Mouse (Mus musculus) layer of hippocampus, adult 9-11 months (tissue): ENCODE results near the gene Mrrf.

Experiments
- DNase-seq: peaks from one replicate; pipeline ENCODE4 v3.0.0; 2022

Mrrf gene

GRCm38 (mm10) chr2:36201756-36202610 lies 65.8 kb downstream of the Mrrf start:
- no peak for DNase-seq

DNA sequence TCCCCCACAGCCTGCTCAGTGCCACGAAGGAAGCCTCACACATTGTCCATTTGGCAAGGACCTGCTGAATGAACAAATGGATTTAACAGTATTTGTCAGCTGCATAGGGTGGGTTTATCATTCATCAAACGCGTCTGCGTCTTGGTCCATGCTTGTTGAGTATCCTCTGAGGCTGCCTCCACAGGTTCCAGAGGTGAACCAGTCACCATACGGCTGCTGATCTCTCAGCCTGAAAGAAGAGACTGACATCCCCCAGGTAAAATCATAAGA lies 66.4 kb downstream of the Mrrf start:
- no peak for DNase-seq

- no peak for DNase-seq
Observed at GRCm38 (mm10) chr2:36203011-36203825, 67.0 kb downstream of the Mrrf start.

DNA sequence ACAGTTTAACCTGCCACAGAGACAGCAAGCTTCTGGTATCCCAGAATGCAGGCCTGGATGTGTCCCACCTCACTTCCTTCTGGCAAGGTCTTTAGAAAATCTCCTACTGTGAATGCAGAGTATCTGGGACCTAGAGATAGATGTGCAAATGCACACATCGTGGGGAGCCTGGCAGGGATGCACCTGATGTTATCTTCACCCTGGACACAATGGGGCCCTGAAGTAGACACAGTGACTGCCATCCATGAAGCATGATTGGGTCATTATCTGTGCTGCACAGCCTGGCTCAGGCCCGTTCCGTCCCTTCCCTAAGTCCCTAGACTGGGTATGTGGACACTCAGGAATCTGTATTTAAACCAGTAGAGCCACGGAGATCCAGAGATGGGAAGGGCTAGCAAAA lies 68.4 kb downstream of the Mrrf start:
- no peak for DNase-seq

- DNase-seq, result no peak
Observed at GRCm38 (mm10) chr2:36207071-36207470, 70.9 kb downstream of the Mrrf start.

GRCm38 (mm10) chr2:36210796-36211195 lies 74.6 kb downstream of the Mrrf start:
- no peak for DNase-seq

GRCm38 (mm10) chr2:36211785-36212184 lies 75.6 kb downstream of the Mrrf start:
- no peak for DNase-seq

DNA sequence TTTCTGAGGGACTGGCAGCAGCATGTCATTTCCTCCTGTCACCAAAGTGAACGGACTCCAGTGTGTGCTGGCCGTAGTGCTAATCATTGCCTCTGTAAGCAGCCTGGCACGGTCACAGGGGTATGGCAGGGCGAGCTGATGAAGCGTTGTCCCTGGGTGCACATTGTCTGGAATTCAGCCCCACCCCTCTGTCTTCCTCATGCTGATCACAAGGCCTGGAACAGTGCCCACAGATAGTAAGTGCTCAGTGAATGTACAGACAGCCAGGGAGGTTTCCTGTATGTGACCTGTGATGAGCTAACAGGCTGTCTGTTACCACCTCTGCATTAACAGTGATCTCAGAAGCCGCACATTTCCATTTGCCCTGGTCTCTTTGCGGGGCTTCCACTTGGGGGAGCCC lies 76.9 kb downstream of the Mrrf start:
- no peak for DNase-seq

GRCm38 (mm10) chr2:36214023-36214422 lies 77.8 kb downstream of the Mrrf start:
- DNase-seq, result peak; percentile 80

GRCm38 (mm10) chr2:36214425-36214824 lies 78.2 kb downstream of the Mrrf start:
- no peak for DNase-seq

- DNase-seq, result no peak
Observed at GRCm38 (mm10) chr2:36215203-36215739, 79.1 kb downstream of the Mrrf start.

- no peak for DNase-seq
Observed at GRCm38 (mm10) chr2:36216546-36216945, 80.4 kb downstream of the Mrrf start.

DNA sequence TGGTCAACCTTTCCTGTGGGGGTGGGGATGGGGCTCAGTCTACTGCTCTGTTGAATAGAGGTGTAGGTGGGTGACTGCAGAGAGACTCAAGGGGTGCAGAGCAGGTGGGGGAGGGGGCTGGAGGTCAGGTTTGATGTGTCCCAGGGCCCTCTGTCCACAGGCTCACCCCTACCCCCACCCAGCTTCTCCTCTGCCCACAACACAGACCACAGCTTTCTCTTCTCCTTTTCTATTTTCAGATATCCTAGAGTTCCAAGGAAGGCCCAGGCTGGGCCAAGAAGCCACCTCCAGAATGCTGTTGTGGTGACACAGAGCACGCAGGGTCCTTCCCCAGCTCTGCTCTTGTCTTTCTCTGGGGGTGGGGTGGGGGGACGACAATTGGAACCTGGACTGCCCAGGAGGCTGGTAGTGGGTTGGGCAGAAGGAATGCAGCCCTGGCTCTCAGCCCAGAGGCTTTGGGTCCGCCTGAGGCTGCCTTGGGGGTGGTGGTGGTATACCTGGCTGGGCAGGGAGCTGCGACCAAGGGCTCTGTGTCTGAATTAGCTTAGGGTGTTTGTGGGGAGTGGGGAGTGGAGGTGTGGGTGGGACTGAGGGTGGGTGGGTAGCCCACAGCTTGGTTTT lies 80.9 kb downstream of the Mrrf start:
- peak; percentile 72 for DNase-seq

- DNase-seq, result no peak
Observed at GRCm38 (mm10) chr2:36217692-36218233, 81.6 kb downstream of the Mrrf start.

DNA sequence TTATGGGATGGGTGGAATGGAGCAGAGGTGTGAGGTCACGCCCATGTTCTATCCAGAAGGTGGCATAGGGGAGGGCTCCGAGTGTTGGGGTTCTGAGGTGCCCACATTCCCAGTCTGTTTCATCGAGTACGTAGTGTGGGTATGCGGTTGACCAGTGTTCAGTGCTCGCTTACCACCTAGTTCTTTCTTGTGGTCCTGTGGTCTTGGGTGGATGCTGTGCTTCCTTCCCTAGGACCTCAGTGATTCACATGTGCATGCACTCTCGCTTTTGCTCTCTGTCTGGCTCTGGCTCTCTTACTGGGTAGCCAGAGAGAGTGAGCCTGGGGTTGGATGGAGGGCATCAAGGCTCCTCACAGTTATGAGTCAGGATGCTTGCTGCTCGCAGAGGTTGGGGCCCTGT lies 83.9 kb downstream of the Mrrf start:
- DNase-seq, result no peak

DNA sequence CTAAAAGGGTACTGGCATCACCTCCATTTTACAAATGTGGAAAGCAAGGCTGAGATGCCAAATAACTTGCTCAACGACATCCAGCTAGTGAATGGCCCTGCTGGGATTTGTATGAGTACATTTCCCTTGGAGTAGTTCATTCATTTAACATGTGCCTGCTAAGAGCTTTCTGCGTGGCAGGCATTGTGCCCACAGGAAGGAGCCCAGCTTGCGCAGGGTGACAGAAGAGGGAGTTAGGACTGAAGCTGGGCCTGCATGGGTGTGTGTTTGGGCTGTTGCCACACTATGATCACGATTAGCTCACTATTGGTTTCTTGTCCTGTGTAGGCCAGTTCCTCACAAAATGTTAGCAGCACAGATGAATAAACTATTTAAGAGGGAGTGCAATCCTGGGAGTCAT lies 84.7 kb downstream of the Mrrf start:
- DNase-seq, result no peak

DNA sequence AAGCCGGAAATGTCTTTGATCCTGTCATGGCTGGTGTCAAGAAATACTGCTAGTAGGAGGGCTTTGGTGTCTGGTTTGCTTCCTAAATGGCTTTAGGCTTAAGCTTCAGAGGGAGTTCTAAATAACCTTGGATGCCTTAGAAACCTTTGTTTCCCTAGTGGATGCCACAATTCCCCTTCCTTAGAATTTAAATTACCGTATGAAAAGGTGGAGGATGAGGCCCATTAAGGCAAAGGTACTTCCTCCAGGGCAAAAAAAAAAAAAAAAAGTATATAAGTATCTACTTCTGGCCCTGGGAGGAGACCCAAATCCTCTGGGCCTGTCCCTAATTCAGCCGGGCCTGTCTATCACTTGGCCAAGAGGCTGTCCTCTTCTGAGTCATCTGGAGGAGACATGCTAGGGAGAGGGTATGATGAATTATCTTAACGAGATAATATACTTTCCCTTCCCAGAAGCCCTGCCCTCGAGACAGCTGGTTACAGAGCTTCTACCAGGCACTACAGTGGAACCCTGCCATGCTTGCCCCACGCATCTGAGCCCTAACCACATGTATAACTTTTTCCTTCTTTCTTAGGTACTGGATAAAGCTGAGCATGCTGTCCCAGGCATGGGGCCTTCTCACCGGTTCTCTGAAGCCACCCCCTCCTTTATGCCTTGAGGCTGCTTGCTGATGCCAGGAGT lies 86.1 kb downstream of the Mrrf start:
- DNase-seq, result no peak

- no peak for DNase-seq
Observed at GRCm38 (mm10) chr2:36223436-36223835, 87.2 kb downstream of the Mrrf start.

DNA sequence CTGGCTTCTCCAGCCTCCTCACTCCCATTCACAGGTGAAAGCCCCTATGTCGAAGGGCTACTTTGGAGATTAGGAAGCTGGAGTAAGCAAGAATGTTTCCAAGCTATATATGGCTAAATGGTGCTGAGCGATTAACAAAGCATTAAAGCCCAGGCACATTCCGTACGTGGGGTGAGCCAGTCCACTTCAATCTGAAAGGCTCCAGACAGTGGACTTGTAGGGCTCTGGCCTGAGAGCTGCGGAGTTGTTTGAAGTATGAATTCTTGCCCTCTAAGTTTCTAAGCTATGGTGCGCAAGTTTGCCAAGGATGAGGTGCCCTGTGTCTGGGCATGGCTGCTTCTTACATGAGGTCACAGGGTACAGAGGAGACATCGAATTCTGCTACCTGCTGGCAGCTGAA lies 88.0 kb downstream of the Mrrf start:
- DNase-seq, result no peak

- no peak for DNase-seq
Observed at GRCm38 (mm10) chr2:36224599-36224998, 88.4 kb downstream of the Mrrf start.

GRCm38 (mm10) chr2:36230366-36230765 lies 94.2 kb downstream of the Mrrf start, which contains the start of gene Ptgs1:
Ptgs1 (plus strand) TSS chr2:36230426.
- DNase-seq, result peak; percentile 57

- no peak for DNase-seq
Observed at GRCm38 (mm10) chr2:36230967-36231366, 94.8 kb downstream of the Mrrf start.
